Mouse (Mus musculus) liver, embryonic 12.5 days (tissue): ENCODE measurements around the gene Gal3st4. TPM values are rescaled to one million over a fixed set of nuclear protein-coding genes. Genes with fewer than 3 reads are reported as not detected.

Experiments used
- ATAC-seq: fragments of 200-750 bp; cut with Nextera tagmentation; 2 replicates; pipeline ENCODE4 v1.8.0; 2017; ENCODE audit warnings: moderate number of reproducible peaks, mild to moderate bottlenecking, moderate library complexity
- H3K27ac ChIP-seq: fragments of 300-500 bp; sonication (generic); 2 replicates; pipeline ENCODE4 v1.5.1; 2016; ENCODE audit warnings: mild to moderate bottlenecking
- H3K27me3 ChIP-seq: fragments of 300-500 bp; sonication (generic); replicated peaks from 2 replicates; pipeline ENCODE4 v1.6.1; 2016; ENCODE audit warnings: mild to moderate bottlenecking, moderate library complexity
- H3K36me3 ChIP-seq: fragments of 300-500 bp; sonication (generic); 2 replicates; pipeline ENCODE4 v1.6.1; 2016; ENCODE audit warnings: mild to moderate bottlenecking, moderate library complexity
- H3K4me1 ChIP-seq: fragments of 300-500 bp; sonication (generic); 2 replicates; pipeline ENCODE4 v1.6.1; 2016
- H3K4me2 ChIP-seq: fragments of 300-500 bp; sonication (generic); 2 replicates; pipeline ENCODE4 v1.6.1; 2016; ENCODE audit warnings: mild to moderate bottlenecking, moderate library complexity
- H3K4me3 ChIP-seq: fragments of 300-500 bp; sonication (generic); 2 replicates; pipeline ENCODE4 v1.5.1; 2016; ENCODE audit warnings: mild to moderate bottlenecking, moderate library complexity
- H3K9ac ChIP-seq: fragments of 300-500 bp; sonication (generic); 2 replicates; pipeline ENCODE4 v1.6.1; 2016; ENCODE audit warnings: mild to moderate bottlenecking, moderate library complexity
- H3K9me3 ChIP-seq: fragments of 300-500 bp; sonication (generic); replicated peaks from 2 replicates; pipeline ENCODE4 v1.6.1; 2016; ENCODE audit warnings: mild to moderate bottlenecking, moderate library complexity
- WGBS: fragments of 180-500 bp; shearing (Covaris S2); methylation state at CpG from one replicate; pipeline ENCODE4 v1.1.7; 2016; ENCODE audit not compliant: insufficient replicate concordance; 5-methylcytosine and 5-hydroxymethylcytosine counted together
- polyA plus RNA-seq: library from polyadenylated mRNA; unstranded; fragments of >200 nt; fragmentation: Nextera tagmentation; extraction: Ambion mirVana; gene quantifications from 2 replicates; pipeline ENCODE4 v1.2.1, GENCODE M21; 2016

The Gal3st4 gene
- 0.18 and 0.32 TPM in 2 replicates for polyA plus RNA-seq

GRCm38 (mm10) chr5:138272409-138272923 lies at the start of gene Gal3st4:
Gene Gal3st4 (minus strand): TSS chr5:138272840.
- ATAC-seq = no peak
- H3K36me3 ChIP-seq = no peaks in the 10 kb centered on the region
- H3K9ac ChIP-seq = no peak within 1 kb of the TSS
- H3K4me2 ChIP-seq = no peak within 1 kb of the TSS
- H3K9me3 ChIP-seq = no peaks in the 10 kb centered on the region
- no peak within 1 kb of the TSS for H3K4me3 ChIP-seq
- H3K27ac ChIP-seq = no peak within 1 kb of the TSS
- WGBS = 17% methylated on average over 12 of the region's 12 CpGs
- peaks cover 75% of the 10 kb centered on the region for H3K27me3 ChIP-seq
- H3K4me1 ChIP-seq = peaks cover 11% of the 10 kb centered on the region; the same call in 1 of the 2 replicates

GRCm38 (mm10) chr5:138312795-138313194 lies 40.2 kb upstream of the Gal3st4 start:
- Histone ChIP-seq H3K4me1 (no peaks in the 10 kb centered on the region), H3K27ac (no peak overlapping the region), H3K4me2 (no peak overlapping the region), H3K9ac (no peak overlapping the region), H3K27me3 (no peaks in the 10 kb centered on the region), H3K36me3 (no peaks in the 10 kb centered on the region), H3K9me3 (0 out of 2 replicates have a peak, but pooled peaks cover under 1% of the 10 kb centered on the region), H3K4me3 (no peak overlapping the region)
- 73% methylated on average over 3 of the region's 3 CpGs for WGBS
- ATAC-seq = no peak

- Histone ChIP-seq H3K4me3 (no peak overlapping the region), H3K36me3 (no peaks in the 10 kb centered on the region), H3K4me1 (no peaks in the 10 kb centered on the region), H3K27me3 (no peaks in the 10 kb centered on the region), H3K27ac (no peak overlapping the region), H3K9ac (no peak overlapping the region), H3K9me3 (no peaks in the 10 kb centered on the region), H3K4me2 (no peak overlapping the region)
- WGBS = 65% methylated on average over 2 of the region's 2 CpGs
- ATAC-seq = no peak
These were observed 27.0 kb upstream of the Gal3st4 start for GRCm38 (mm10) chr5:138299613-138300012.

DNA sequence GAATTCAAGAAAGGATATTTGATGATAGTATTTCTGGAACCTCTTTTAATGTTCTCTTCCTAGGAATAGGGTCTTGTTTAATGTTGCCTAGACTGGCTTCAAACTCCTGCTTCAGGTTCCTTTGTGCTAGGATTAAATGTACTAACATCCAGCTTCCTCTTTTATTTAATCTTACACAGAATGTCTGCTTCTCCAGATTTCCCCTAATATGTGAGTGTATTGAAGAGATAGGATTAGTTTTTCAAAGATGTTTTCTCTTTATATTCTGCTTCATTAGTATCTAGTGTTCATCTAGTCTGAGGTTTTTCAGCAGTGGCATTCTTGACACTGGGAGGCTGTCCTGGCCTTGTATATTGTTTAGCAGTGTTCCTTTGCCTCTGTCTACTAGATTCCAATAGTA lies 21.5 kb upstream of the Gal3st4 start:
- Histone ChIP-seq H3K9ac (no peak overlapping the region), H3K27me3 (no peaks in the 10 kb centered on the region), H3K36me3 (no peaks in the 10 kb centered on the region), H3K4me2 (no peak overlapping the region), H3K27ac (no peak overlapping the region), H3K4me1 (no peaks in the 10 kb centered on the region), H3K4me3 (no peak overlapping the region), H3K9me3 (no peaks in the 10 kb centered on the region)
- no peak for ATAC-seq

GRCm38 (mm10) chr5:138291638-138292037 lies 19.0 kb upstream of the Gal3st4 start:
- H3K9me3 ChIP-seq = no peaks in the 10 kb centered on the region
- no peaks in the 10 kb centered on the region for H3K36me3 ChIP-seq
- H3K4me3 ChIP-seq = no peak overlapping the region
- H3K9ac ChIP-seq = no peak overlapping the region
- no peaks in the 10 kb centered on the region for H3K4me1 ChIP-seq
- no peak overlapping the region for H3K27ac ChIP-seq
- 54% methylated on average over 1 of the region's 1 CpGs for WGBS
- no peak overlapping the region for H3K4me2 ChIP-seq
- no peak for ATAC-seq
- H3K27me3 ChIP-seq = no peaks in the 10 kb centered on the region

- Histone ChIP-seq H3K4me2 (no peak overlapping the region), H3K27ac (no peak overlapping the region), H3K9me3 (no peaks in the 10 kb centered on the region), H3K4me3 (no peak overlapping the region), H3K36me3 (no peaks in the 10 kb centered on the region), H3K4me1 (no peaks in the 10 kb centered on the region), H3K9ac (no peak overlapping the region), H3K27me3 (no peaks in the 10 kb centered on the region)
- ATAC-seq = no peak
- WGBS = 58% methylated on average over 3 of the region's 3 CpGs
These were observed 15.2 kb upstream of the Gal3st4 start for GRCm38 (mm10) chr5:138287861-138288260.

- H3K4me1 ChIP-seq = peaks cover 20% of the 10 kb centered on the region
- WGBS = 46% methylated on average over 1 of the region's 1 CpGs
These were observed 10.9 kb upstream of the Gal3st4 start for GRCm38 (mm10) chr5:138283540-138283939.

GRCm38 (mm10) chr5:138281798-138282197 lies 9.2 kb upstream of the Gal3st4 start:
- no peaks in the 10 kb centered on the region for H3K36me3 ChIP-seq
- H3K4me3 ChIP-seq = no peak overlapping the region
- no peaks in the 10 kb centered on the region for H3K9me3 ChIP-seq
- no peak overlapping the region for H3K9ac ChIP-seq
- peaks cover 21% of the 10 kb centered on the region for H3K4me1 ChIP-seq
- no peak overlapping the region for H3K27ac ChIP-seq
- ATAC-seq = no peak
- H3K27me3 ChIP-seq = peaks cover 29% of the 10 kb centered on the region
- 65% methylated on average over 2 of the region's 2 CpGs for WGBS
- H3K4me2 ChIP-seq = no peak overlapping the region

More at GRCm38 (mm10) chr5:138283540-138283939, 10.9 kb upstream of the Gal3st4 start:
- peaks cover 13% of the 10 kb centered on the region for H3K27me3 ChIP-seq
- H3K27ac ChIP-seq = no peak overlapping the region
- no peak for ATAC-seq
- H3K9ac ChIP-seq = no peak overlapping the region
- no peak overlapping the region for H3K4me2 ChIP-seq
- H3K9me3 ChIP-seq = no peaks in the 10 kb centered on the region
- no peaks in the 10 kb centered on the region for H3K36me3 ChIP-seq
- H3K4me3 ChIP-seq = no peak overlapping the region

- WGBS = 70% methylated on average over 15 of the region's 15 CpGs
- peaks cover 39% of the 10 kb centered on the region for H3K27me3 ChIP-seq
- H3K36me3 ChIP-seq = no peaks in the 10 kb centered on the region
- no peak overlapping the region for H3K9ac ChIP-seq
- no peak overlapping the region for H3K4me3 ChIP-seq
- no peak for ATAC-seq
- H3K9me3 ChIP-seq = no peaks in the 10 kb centered on the region
- H3K27ac ChIP-seq = no peak overlapping the region
- no peak overlapping the region for H3K4me2 ChIP-seq
- H3K4me1 ChIP-seq = peaks cover 22% of the 10 kb centered on the region
These were observed 8.2 kb upstream of the Gal3st4 start for GRCm38 (mm10) chr5:138280829-138281228.

GRCm38 (mm10) chr5:138280425-138280768 lies 7.8 kb upstream of the Gal3st4 start:
- H3K9me3 ChIP-seq = no peaks in the 10 kb centered on the region
- no peaks in the 10 kb centered on the region for H3K36me3 ChIP-seq
- H3K27me3 ChIP-seq = peaks cover 43% of the 10 kb centered on the region
- 20% methylated on average over 26 of the region's 26 CpGs for WGBS
- H3K4me3 ChIP-seq = peak overlapping the region; percentile 55
- H3K9ac ChIP-seq = no peak overlapping the region
- ATAC-seq = no peak
- no peak overlapping the region for H3K27ac ChIP-seq
- H3K4me2 ChIP-seq = peak overlapping the region; percentile 81
- peaks cover 26% of the 10 kb centered on the region for H3K4me1 ChIP-seq

DNA sequence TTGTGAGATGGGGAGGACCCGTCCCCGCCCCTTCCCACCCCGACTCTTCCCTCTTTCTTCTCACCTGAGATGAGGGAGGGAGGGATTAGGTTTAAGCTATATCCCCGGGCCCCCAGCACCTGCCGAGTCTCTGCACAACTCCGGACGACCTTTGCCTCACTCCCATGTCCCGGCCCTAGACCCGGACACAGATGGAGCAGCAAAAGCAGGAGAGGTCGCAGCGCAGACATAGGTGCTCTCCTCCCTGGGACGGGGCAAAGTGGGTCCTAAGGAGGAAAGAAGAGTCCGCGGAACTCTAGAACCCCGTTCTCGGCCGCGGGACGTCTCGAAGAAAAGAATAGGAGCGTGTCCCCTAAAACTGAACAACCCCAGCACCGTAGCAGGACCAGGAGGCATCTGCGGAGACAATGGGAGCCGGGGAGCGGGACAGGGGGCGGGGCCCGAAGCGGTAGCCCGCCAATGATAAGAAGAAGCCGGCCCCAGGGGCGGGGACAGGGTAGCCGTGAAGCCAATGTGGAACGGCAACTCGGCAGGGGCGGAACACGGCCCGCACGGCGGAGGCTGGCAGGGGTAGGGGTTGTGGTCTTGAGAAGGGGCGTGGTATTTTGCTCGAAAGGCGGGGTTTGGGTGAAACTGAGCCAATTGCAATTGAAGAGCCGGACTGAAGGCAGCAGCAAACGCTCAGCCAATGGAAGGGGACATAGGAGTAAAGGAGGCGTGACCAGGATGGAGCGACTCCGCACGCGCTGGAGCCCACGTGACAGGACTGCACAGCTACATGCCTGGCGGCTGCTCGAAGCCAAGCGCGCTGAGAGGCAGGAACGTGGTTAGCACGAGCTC lies 7.2 kb upstream of the Gal3st4 start, which contains the start of the genes Gm43720, Gpc2 and Stag3:
Gene Gm43720 (minus strand): TSS at position 374 of the 840 bp plus-strand sequence.
Gene Gpc2 (minus strand): TSS at position 421 of the 840 bp plus-strand sequence.
Gene Stag3 (plus strand): TSS at position 656 of the 840 bp plus-strand sequence.
- H3K36me3 ChIP-seq = no peaks in the 10 kb centered on the region
- peak within 1 kb of the TSS; percentile 34 for H3K9ac ChIP-seq
- H3K4me2 ChIP-seq = peak within 1 kb of the TSS; percentile 81
- H3K4me3 ChIP-seq = peak within 1 kb of the TSS; percentile 55
- peaks cover 32% of the 10 kb centered on the region for H3K4me1 ChIP-seq
- peaks cover 49% of the 10 kb centered on the region for H3K27me3 ChIP-seq
- H3K9me3 ChIP-seq = no peaks in the 10 kb centered on the region
- 1% methylated on average over 56 of the region's 56 CpGs for WGBS
- ATAC-seq = peak; percentile 99
- H3K27ac ChIP-seq = no peak within 1 kb of the TSS

- peaks cover 32% of the 10 kb centered on the region for H3K4me1 ChIP-seq
- no peak overlapping the region for H3K4me2 ChIP-seq
- no peak for ATAC-seq
- no peak overlapping the region for H3K27ac ChIP-seq
- peaks cover 67% of the 10 kb centered on the region for H3K27me3 ChIP-seq
- no peaks in the 10 kb centered on the region for H3K9me3 ChIP-seq
- WGBS = 80% methylated on average over 7 of the region's 7 CpGs
- no peak overlapping the region for H3K9ac ChIP-seq
- no peak overlapping the region for H3K4me3 ChIP-seq
- H3K36me3 ChIP-seq = no peaks in the 10 kb centered on the region
These were observed 5.4 kb upstream of the Gal3st4 start for GRCm38 (mm10) chr5:138277994-138278393.
